Mouse (Mus musculus): ENCODE data around the gene Acan. TPM values are rescaled to one million over a fixed set of nuclear protein-coding genes. Genes with fewer than 3 reads are reported as not detected.

Acan gene
- polyA plus RNA-seq, 1 experiment from 2014 or later, result 4.8 TPM

- H3K9ac ChIP-seq, result no peak overlapping the region
- peaks cover 59% of the 10 kb centered on the region for H3K36me3 ChIP-seq
- no peaks in the 10 kb centered on the region for H3K27me3 ChIP-seq
- H3K9me3 ChIP-seq, result no peaks in the 10 kb centered on the region
- WGBS, result 41% methylated on average over 8 of the region's 8 CpGs
- no peak overlapping the region for H3K4me2 ChIP-seq (replicated peaks)
- H3K4me1 ChIP-seq, result no peaks in the 10 kb centered on the region
- H3K4me3 ChIP-seq, result no peak overlapping the region
- H3K27ac ChIP-seq, result no peak overlapping the region
- ATAC-seq (ENCODE audit: insufficient number of reproducible peaks, insufficient read depth, low FRiP score, low TSS enrichment), result no peak
Observed at GRCm38 (mm10) chr7:79140897-79141296, 87.6 kb downstream of the Acan start.

- Histone ChIP-seq H3K9ac (peak overlapping the region; percentile 74; the same call in 1 of the 2 replicates), H3K4me3 (peak overlapping the region; percentile 74), H3K27me3 (no peaks in the 10 kb centered on the region), H3K36me3 (peaks cover 31% of the 10 kb centered on the region), H3K4me2 (replicated peaks) (peak overlapping the region; percentile 92), H3K4me1 (peaks cover 16% of the 10 kb centered on the region), H3K27ac (no peak overlapping the region), H3K9me3 (no peaks in the 10 kb centered on the region)
- 43% methylated on average over 12 of the region's 12 CpGs for WGBS
- ATAC-seq (ENCODE audit: insufficient number of reproducible peaks, insufficient read depth, low FRiP score, low TSS enrichment), result no peak
Observed at GRCm38 (mm10) chr7:79147011-79147837, 93.9 kb downstream of the Acan start.

GRCm38 (mm10) chr7:79147931-79148653 lies 94.8 kb downstream of the Acan start:
- peak overlapping the region; percentile 92 for H3K4me2 ChIP-seq (replicated peaks)
- ATAC-seq (ENCODE audit: insufficient number of reproducible peaks, insufficient read depth, low FRiP score, low TSS enrichment), result no peak
- peaks cover 16% of the 10 kb centered on the region for H3K4me1 ChIP-seq
- peaks cover 23% of the 10 kb centered on the region for H3K36me3 ChIP-seq
- H3K9me3 ChIP-seq, result no peaks in the 10 kb centered on the region
- peak overlapping the region; percentile 74 for H3K4me3 ChIP-seq
- H3K27ac ChIP-seq, result no peak overlapping the region
- H3K27me3 ChIP-seq, result no peaks in the 10 kb centered on the region
- peak overlapping the region; percentile 74 for H3K9ac ChIP-seq
- WGBS, result 2% methylated on average over 20 of the region's 20 CpGs

GRCm38 (mm10) chr7:79148711-79149266 lies 95.5 kb downstream of the Acan start, which contains the start of gene Mfge8:
TSS of gene Mfge8 (minus strand) at chr7:79149060.
- H3K4me2 ChIP-seq (replicated peaks), result peak within 1 kb of the TSS; percentile 92
- no peaks in the 10 kb centered on the region for H3K9me3 ChIP-seq
- peaks cover 17% of the 10 kb centered on the region for H3K36me3 ChIP-seq
- ATAC-seq (ENCODE audit: insufficient number of reproducible peaks, insufficient read depth, low FRiP score, low TSS enrichment), result peak; percentile 87
- 0% methylated on average over 39 of the region's 39 CpGs for WGBS
- peak within 1 kb of the TSS; percentile 74 for H3K9ac ChIP-seq
- H3K27ac ChIP-seq, result peak within 1 kb of the TSS; percentile 60; the same call in 1 of the 2 replicates
- H3K27me3 ChIP-seq, result no peaks in the 10 kb centered on the region
- H3K4me3 ChIP-seq, result peak within 1 kb of the TSS; percentile 74
- H3K4me1 ChIP-seq, result peaks cover 16% of the 10 kb centered on the region

- H3K9me3 ChIP-seq, result no peaks in the 10 kb centered on the region
- peak overlapping the region; percentile 92 for H3K4me2 ChIP-seq (replicated peaks)
- no peak for ATAC-seq (ENCODE audit: insufficient number of reproducible peaks, insufficient read depth, low FRiP score, low TSS enrichment)
- 56% methylated on average over 6 of the region's 6 CpGs for WGBS
- H3K27ac ChIP-seq, result no peak overlapping the region
- H3K4me1 ChIP-seq, result peaks cover 16% of the 10 kb centered on the region
- H3K9ac ChIP-seq, result no peak overlapping the region
- no peak overlapping the region for H3K4me3 ChIP-seq
- no peaks in the 10 kb centered on the region for H3K27me3 ChIP-seq
- peaks cover 9% of the 10 kb centered on the region for H3K36me3 ChIP-seq
Observed at GRCm38 (mm10) chr7:79149522-79149921, 96.2 kb downstream of the Acan start.

GRCm38 (mm10) chr7:79159406-79159805 lies 106.1 kb downstream of the Acan start:
- Histone ChIP-seq H3K4me1 (no peaks in the 10 kb centered on the region), H3K27me3 (no peaks in the 10 kb centered on the region), H3K36me3 (no peaks in the 10 kb centered on the region), H3K9ac (no peak overlapping the region), H3K4me2 (replicated peaks) (no peak overlapping the region), H3K27ac (no peak overlapping the region), H3K4me3 (no peak overlapping the region), H3K9me3 (no peaks in the 10 kb centered on the region)
- WGBS, result 73% methylated on average over 1 of the region's 1 CpGs
- ATAC-seq (ENCODE audit: insufficient number of reproducible peaks, insufficient read depth, low FRiP score, low TSS enrichment), result no peak

Other genes with a start within 250 kb of the Acan start
- 23.7 and 24.8 TPM in 2 replicates for gene Det1, start 206.2 kb upstream of the Acan start, polyA plus RNA-seq (2016; fragmentation: Nextera tagmentation; extraction: Ambion mirVana)
- 43.4 and 45.8 TPM in 2 replicates for gene Aen, start 157.6 kb upstream of the Acan start, polyA plus RNA-seq (2016; fragmentation: Nextera tagmentation; extraction: Ambion mirVana)
- 0.59 TPM in 1 of 2 replicates, not detected in the other for gene Isg20, start 140.1 kb upstream of the Acan start, polyA plus RNA-seq (2016; fragmentation: Nextera tagmentation; extraction: Ambion mirVana)
- 2.0 and 2.5 TPM in 2 replicates for gene Hapln3, start 77.5 kb downstream of the Acan start, polyA plus RNA-seq (2016; fragmentation: Nextera tagmentation; extraction: Ambion mirVana)
- 118 and 123 TPM in 2 replicates for gene Mfge8, start 95.6 kb downstream of the Acan start, polyA plus RNA-seq (2016; fragmentation: Nextera tagmentation; extraction: Ambion mirVana)
- gene Abhd2, start 219.7 kb downstream of the Acan start, polyA plus RNA-seq (2016; fragmentation: Nextera tagmentation; extraction: Ambion mirVana), result 11.0 and 11.9 TPM in 2 replicates